ENCODE assay signal across 19 mouse cellular contexts in genomic region chr4:104539047-104539446, GRCm38 (mm10).
DNase-seq lines count a peak whose midpoint lies in the region; ATAC-seq and TF ChIP-seq lines count a peak whose summit lies in the region.
"Had no signal": no experiment of that assay in that cellular context is flagged by ENCODE, and none has a peak within 500 bp of the region (broad histone marks: within the 10 kb centered on the region; RNA-seq: fewer than 3 reads in every experiment).

No protein-coding gene starts in this region.

- H3K27ac ChIP-seq in intestine, postnatal 0 days (ENCODE audit: low read depth, low read length) = no peak overlapping the region
- no peak overlapping the region for H3K27ac ChIP-seq in intestine, embryonic 15.5 days
- no peak overlapping the region for H3K27ac ChIP-seq in liver, embryonic 14.5 days
- H3K27ac ChIP-seq in liver, embryonic 11.5 days (ENCODE audit: low read depth, low read length) = no peak overlapping the region
- H3K27ac ChIP-seq: hindbrain, embryonic 13.5 days; neural tube, embryonic 12.5 days had no signal

- no peaks in the 10 kb centered on the region for H3K9me3 ChIP-seq in intestine, postnatal 0 days (ENCODE audit: control insufficient read depth)
- no peaks in the 10 kb centered on the region for H3K9me3 ChIP-seq in intestine, embryonic 15.5 days
- no peaks in the 10 kb centered on the region for H3K9me3 ChIP-seq in liver, embryonic 14.5 days (ENCODE audit: control insufficient read depth, low read length)
- H3K9me3 ChIP-seq in liver, embryonic 11.5 days (ENCODE audit: control insufficient read depth, low read length) = no peaks in the 10 kb centered on the region
- H3K9me3 ChIP-seq: hindbrain, embryonic 13.5 days; neural tube, embryonic 12.5 days had no signal

- no peak for TF ChIP-seq POLR2A in brain, embryonic 14.5 days (IDR thresholded peaks at IDR 0.05; ENCODE audit: borderline replicate concordance, extremely low read depth, insufficient read depth, insufficient read length, poor library complexity, severe bottlenecking)

- H3K36me3 ChIP-seq in intestine, postnatal 0 days (ENCODE audit: control insufficient read depth, insufficient read depth) = no peaks in the 10 kb centered on the region
- no peaks in the 10 kb centered on the region for H3K36me3 ChIP-seq in intestine, embryonic 15.5 days
- H3K36me3 ChIP-seq in liver, embryonic 14.5 days (replicated peaks; ENCODE audit: control insufficient read depth, insufficient read depth, low read depth) = no peaks in the 10 kb centered on the region
- H3K36me3 ChIP-seq in liver, embryonic 11.5 days (ENCODE audit: control insufficient read depth, insufficient read depth, low read length) = no peaks in the 10 kb centered on the region
- H3K36me3 ChIP-seq: hindbrain, embryonic 13.5 days; neural tube, embryonic 12.5 days had no signal

- H3K4me2 ChIP-seq in intestine, postnatal 0 days (replicated peaks; ENCODE audit: low read depth) = no peak overlapping the region
- H3K4me2 ChIP-seq in intestine, embryonic 15.5 days (replicated peaks) = no peak overlapping the region
- H3K4me2 ChIP-seq in liver, embryonic 14.5 days (ENCODE audit: low read depth) = no peak overlapping the region
- H3K4me2 ChIP-seq in liver, embryonic 11.5 days = no peak overlapping the region
- H3K4me2 ChIP-seq: hindbrain, embryonic 13.5 days; midbrain, embryonic 11.5 days; neural tube, embryonic 12.5 days had no signal

- 46% methylated on average over 2 of the region's 2 CpGs for WGBS in intestine, postnatal 0 days
- 59% methylated on average over 2 of the region's 2 CpGs for WGBS in intestine, embryonic 15.5 days
- WGBS in liver, embryonic 14.5 days (ENCODE audit: insufficient replicate concordance) = 50% methylated on average over 2 of the region's 2 CpGs
- WGBS in liver, embryonic 11.5 days = 79% methylated on average over 2 of the region's 2 CpGs

- H3K4me1 ChIP-seq in intestine, postnatal 0 days (replicated peaks; ENCODE audit: control insufficient read depth, insufficient read depth, low read length) = no peaks in the 10 kb centered on the region
- no peaks in the 10 kb centered on the region for H3K4me1 ChIP-seq in intestine, embryonic 15.5 days (replicated peaks)
- no peaks in the 10 kb centered on the region for H3K4me1 ChIP-seq in liver, embryonic 14.5 days (replicated peaks; ENCODE audit: control insufficient read depth in 2 of 2, insufficient read depth in 2 of 2, low read length in 1 of 2)
- H3K4me1 ChIP-seq in liver, embryonic 11.5 days (replicated peaks; ENCODE audit: control insufficient read depth, insufficient read depth, low read length) = no peaks in the 10 kb centered on the region
- H3K4me1 ChIP-seq: hindbrain, embryonic 13.5 days; neural tube, embryonic 12.5 days had no signal

- TF ChIP-seq EP300 in liver, embryonic 14.5 days (IDR thresholded peaks at IDR 0.05; ENCODE audit: low read depth) = no peak

- H3K9ac ChIP-seq in intestine, postnatal 0 days (ENCODE audit: low read depth, low read length) = no peak overlapping the region
- no peak overlapping the region for H3K9ac ChIP-seq in intestine, embryonic 15.5 days
- H3K9ac ChIP-seq in liver, embryonic 14.5 days (replicated peaks) = no peak overlapping the region
- no peak overlapping the region for H3K9ac ChIP-seq in liver, embryonic 11.5 days (ENCODE audit: low read depth, low read length)
- H3K9ac ChIP-seq: hindbrain, embryonic 13.5 days; neural tube, embryonic 12.5 days had no signal

- peak; percentile 6 for DNase-seq in adrenal gland, postnatal 14 days
- DNase-seq in adrenal gland, adult 18-20 months (ENCODE audit: low spot score in 2 of 2) = no peak
- DNase-seq in liver, embryonic 14.5 days (ENCODE audit: low read depth in 3 of 3, low spot score in 3 of 3) = no peak
- no peak for DNase-seq in liver, embryonic 11.5 days (ENCODE audit: low spot score)
- DNase-seq in brain, embryonic 14.5 days (ENCODE audit: low read depth) = no peak
- no peak for DNase-seq in cerebellum, postnatal 4 days (ENCODE audit: low spot score in 2 of 2)
- DNase-seq: adrenal gland, postnatal 25 days; cerebellum, adult 18-20 months; gastrocnemius, postnatal 14 days; heart, postnatal 10 days; layer of hippocampus, adult 9-11 months; right cerebral cortex, adult 18-20 months; thymus, postnatal 36 days had no signal

- H3K27me3 ChIP-seq in intestine, postnatal 0 days (replicated peaks; ENCODE audit: control insufficient read depth, insufficient read depth, low read length) = no peaks in the 10 kb centered on the region
- no peaks in the 10 kb centered on the region for H3K27me3 ChIP-seq in intestine, embryonic 15.5 days (replicated peaks)
- no peaks in the 10 kb centered on the region for H3K27me3 ChIP-seq in liver, embryonic 14.5 days (ENCODE audit: control insufficient read depth, insufficient read depth, low read length)
- H3K27me3 ChIP-seq in liver, embryonic 11.5 days (replicated peaks; ENCODE audit: control insufficient read depth, insufficient read depth, low read length) = no peaks in the 10 kb centered on the region
- H3K27me3 ChIP-seq: hindbrain, embryonic 13.5 days; neural tube, embryonic 12.5 days had no signal

- ATAC-seq in intestine, postnatal 0 days = no peak
- no peak for ATAC-seq in intestine, embryonic 15.5 days
- no peak for ATAC-seq in liver, embryonic 14.5 days (ENCODE audit: insufficient read depth)
- no peak for ATAC-seq in liver, embryonic 11.5 days (replicated peaks; ENCODE audit: low FRiP score)
- ATAC-seq: activated CD4-positive, CD25-positive, alpha-beta regulatory T cell, adult 4 months had no signal

- TF ChIP-seq CTCF in intestine, postnatal 0 days (IDR thresholded peaks at IDR 0.05; ENCODE audit: low read depth) = peak; percentile 84
- 0 out of 2 replicates have a peak, but pooled peaks have one; percentile 2 for TF ChIP-seq CTCF in liver, embryonic 14.5 days (IDR thresholded peaks at IDR 0.05; ENCODE audit: low read depth)
- TF ChIP-seq CTCF in brain, embryonic 14.5 days (IDR thresholded peaks at IDR 0.05; ENCODE audit: borderline replicate concordance, extremely low read depth, insufficient read depth, insufficient read length) = peak; percentile 27; the same call in 1 of the 2 replicates

- H3K4me3 ChIP-seq in intestine, postnatal 0 days (ENCODE audit: low read depth, low read length) = no peak overlapping the region
- no peak overlapping the region for H3K4me3 ChIP-seq in intestine, embryonic 15.5 days (replicated peaks)
- no peak overlapping the region for H3K4me3 ChIP-seq in liver, embryonic 14.5 days (ENCODE audit: insufficient read depth in 1 of 2, low read depth in 2 of 2, low read length in 2 of 2)
- no peak overlapping the region for H3K4me3 ChIP-seq in liver, embryonic 11.5 days (ENCODE audit: low read depth, low read length)
- H3K4me3 ChIP-seq: hindbrain, embryonic 13.5 days; neural tube, embryonic 12.5 days had no signal

Comparison
In these comparisons a context has a peak if more than half of its experiments do, and no peak if none do; other contexts are left out.
1. CTCF ChIP-seq: peak in every context shown above with its lines; median percentile 84 in intestine, postnatal 0 days; 27 in brain, embryonic 14.5 days; 2 in liver, embryonic 14.5 days.